Mouse (Mus musculus): ENCODE data around the gene Zfp983.

GRCm38 (mm10) chr17:21702281-21703240 is 52.1 kb downstream of the Zfp983 start:
- TF ChIP-seq GATA1 (IDR thresholded peaks at IDR 0.05; ENCODE audit: low read length): peak; percentile 75
- peak; percentile 84 for TF ChIP-seq TAL1 (IDR thresholded peaks at IDR 0.05; ENCODE audit: low read length)
